9 mouse cellular contexts compared by ENCODE assay signal in the genomic region with DNA sequence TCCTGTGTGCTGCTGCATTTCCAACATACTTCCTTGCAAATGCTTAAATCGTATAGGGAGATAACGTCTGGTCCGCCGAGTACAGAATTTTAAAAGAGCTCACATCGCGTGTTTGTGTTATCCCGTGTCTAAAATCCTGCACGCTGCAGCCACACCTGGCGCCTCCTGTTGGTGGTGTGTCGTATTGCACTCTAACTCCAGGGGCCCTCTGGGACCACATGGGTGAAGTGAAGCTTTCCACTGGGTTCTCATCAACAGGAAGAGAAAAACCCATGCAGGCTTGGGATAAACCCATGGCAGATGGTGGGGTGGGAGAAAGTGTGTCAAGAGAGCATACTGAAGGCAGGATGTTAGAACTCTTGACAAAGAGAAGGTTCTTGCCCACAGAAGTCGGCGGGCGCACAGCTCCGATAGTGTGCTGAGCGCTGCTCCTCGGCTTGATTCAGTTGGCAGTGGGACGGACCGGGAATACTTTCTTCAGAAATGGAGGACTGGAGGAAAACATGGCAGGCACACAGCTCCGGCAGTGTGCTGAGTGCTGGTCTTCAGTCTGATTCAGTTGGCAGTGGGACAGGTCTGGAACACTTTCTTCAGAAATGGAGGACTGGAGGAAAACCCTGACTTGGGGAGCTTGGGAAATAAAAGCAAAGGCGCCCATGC.
DNase-seq lines count a peak whose midpoint lies in the region; ATAC-seq lines count a peak whose summit lies in the region.
"Had no signal": no experiment of that assay in that cellular context is flagged by ENCODE, and none has a peak within 500 bp of the region (broad histone marks: within the 10 kb centered on the region; RNA-seq: fewer than 3 reads in every experiment).

No protein-coding gene starts in this region.

- no peaks in the 10 kb centered on the region for H3K36me3 ChIP-seq in kidney, embryonic 16.5 days (ENCODE audit: insufficient read depth, low read length)
- H3K36me3 ChIP-seq in embryonic facial prominence, embryonic 15.5 days: no peaks in the 10 kb centered on the region
- H3K36me3 ChIP-seq in midbrain, embryonic 11.5 days (ENCODE audit: control insufficient read depth, insufficient read depth, low read length): no peaks in the 10 kb centered on the region

- no peak for ATAC-seq in kidney, embryonic 16.5 days (ENCODE audit: low FRiP score, low TSS enrichment)
- peak; percentile 21; the same call in 1 of the 2 replicates for ATAC-seq in embryonic facial prominence, embryonic 15.5 days (ENCODE audit: insufficient number of reproducible peaks, low FRiP score, low TSS enrichment, low read depth)
- no peak for ATAC-seq in midbrain, embryonic 11.5 days (ENCODE audit: low FRiP score)

- H3K4me2 ChIP-seq in kidney, embryonic 16.5 days (replicated peaks; ENCODE audit: low read depth, low read length): no peak overlapping the region
- peak overlapping the region; percentile 1; the same call in 1 of the 2 replicates for H3K4me2 ChIP-seq in embryonic facial prominence, embryonic 15.5 days (replicated peaks)
- H3K4me2 ChIP-seq in midbrain, embryonic 11.5 days: no peak overlapping the region

- WGBS in kidney, embryonic 16.5 days: 79% methylated on average over 20 of the region's 20 CpGs
- 63% methylated on average over 20 of the region's 20 CpGs for WGBS in embryonic facial prominence, embryonic 15.5 days
- 80% methylated on average over 20 of the region's 20 CpGs for WGBS in midbrain, embryonic 11.5 days

- peaks cover 3% of the 10 kb centered on the region; the same call in 1 of the 2 replicates for H3K4me1 ChIP-seq in kidney, embryonic 16.5 days (ENCODE audit: insufficient read depth, low read length)
- H3K4me1 ChIP-seq in embryonic facial prominence, embryonic 15.5 days: peaks cover 35% of the 10 kb centered on the region
- no peaks in the 10 kb centered on the region for H3K4me1 ChIP-seq in midbrain, embryonic 11.5 days (ENCODE audit: control insufficient read depth, insufficient read depth, low read length)

- no peaks in the 10 kb centered on the region for H3K9me3 ChIP-seq in kidney, embryonic 16.5 days (ENCODE audit: low read length)
- no peaks in the 10 kb centered on the region for H3K9me3 ChIP-seq in embryonic facial prominence, embryonic 15.5 days (replicated peaks)
- no peaks in the 10 kb centered on the region for H3K9me3 ChIP-seq in midbrain, embryonic 11.5 days (ENCODE audit: control insufficient read depth, low read length)

- H3K27ac ChIP-seq in kidney, embryonic 16.5 days (ENCODE audit: low read length): no peak overlapping the region
- peak overlapping the region; percentile 77 for H3K27ac ChIP-seq in embryonic facial prominence, embryonic 15.5 days (replicated peaks)
- H3K27ac ChIP-seq in midbrain, embryonic 11.5 days (ENCODE audit: low read depth, low read length): no peak overlapping the region
- H3K27ac ChIP-seq: macrophage had no signal

- no peak overlapping the region for H3K9ac ChIP-seq in kidney, embryonic 16.5 days (replicated peaks; ENCODE audit: low read length)
- no peak overlapping the region for H3K9ac ChIP-seq in embryonic facial prominence, embryonic 15.5 days
- H3K9ac ChIP-seq in midbrain, embryonic 11.5 days (ENCODE audit: low read length): no peak overlapping the region

- peak; percentile 16 to 24 for DNase-seq in kidney, postnatal 4 days
- peak; percentile 67 for DNase-seq in brain, adult 2 months (ENCODE audit: low read depth, low spot score)
- DNase-seq in midbrain, embryonic 11.5 days (ENCODE audit: low spot score, missing footprints): peak; percentile 90
- no peak for DNase-seq in gastrocnemius, adult 8-10 months (ENCODE audit: low spot score in 2 of 2)
- DNase-seq in heart, adult 18-20 months: no peak
- DNase-seq in ovary, postnatal 10 days (ENCODE audit: low spot score): no peak

- H3K27me3 ChIP-seq in kidney, embryonic 16.5 days (ENCODE audit: insufficient read depth, low read length): no peaks in the 10 kb centered on the region
- H3K27me3 ChIP-seq in embryonic facial prominence, embryonic 15.5 days: no peaks in the 10 kb centered on the region
- H3K27me3 ChIP-seq in midbrain, embryonic 11.5 days (ENCODE audit: control insufficient read depth, insufficient read depth, low read length): no peaks in the 10 kb centered on the region

- no peak overlapping the region for H3K4me3 ChIP-seq in kidney, embryonic 16.5 days (ENCODE audit: low read length)
- no peak overlapping the region for H3K4me3 ChIP-seq in embryonic facial prominence, embryonic 15.5 days (replicated peaks)
- no peak overlapping the region for H3K4me3 ChIP-seq in midbrain, embryonic 11.5 days (ENCODE audit: low read depth, low read length)

Comparison
In these comparisons a context has a peak if more than half of its experiments do, and no peak if none do; other contexts are left out.
1. DNase-seq: peak in kidney, postnatal 4 days (2 of 2), brain, adult 2 months (single experiment) and midbrain, embryonic 11.5 days (single experiment); none in gastrocnemius, adult 8-10 months (0 of 2), heart, adult 18-20 months (0 of 2) and ovary, postnatal 10 days (single experiment).